Comparison of ENCODE assay signal across 19 mouse cellular contexts in the genomic region with DNA sequence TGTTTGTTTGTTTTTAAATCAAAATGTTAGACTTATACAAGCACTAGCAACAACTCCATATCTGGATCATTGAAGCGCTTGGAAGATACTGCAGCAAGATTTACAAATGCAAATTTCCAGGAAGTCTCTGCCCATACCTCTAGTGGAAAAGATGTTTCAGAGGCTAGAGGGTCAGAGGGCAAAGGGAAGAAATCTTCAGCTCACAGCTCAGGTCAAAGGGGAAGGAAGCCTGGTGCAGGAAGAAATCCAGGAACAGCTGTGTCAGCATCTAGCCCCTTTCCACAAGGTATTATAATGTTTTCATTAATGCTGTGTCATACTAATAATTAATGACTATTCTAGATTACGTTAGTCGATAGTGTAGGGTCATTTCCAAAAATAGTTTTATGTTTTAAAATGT.
DNase-seq lines count a peak whose midpoint lies in the region; TF ChIP-seq lines count a peak whose summit lies in the region.
"Had no signal": no experiment of that assay in that cellular context is flagged by ENCODE, and none has a peak within 500 bp of the region (broad histone marks: within the 10 kb centered on the region; RNA-seq: fewer than 3 reads in every experiment).

No protein-coding gene starts in this region.

- H3K9me3 ChIP-seq in ES-E14 (ENCODE audit: control insufficient read depth, insufficient read depth, low read depth, low read length) = no peaks in the 10 kb centered on the region
- no peaks in the 10 kb centered on the region for H3K9me3 ChIP-seq in heart, embryonic 10.5 days
- H3K9me3 ChIP-seq: forebrain, embryonic 10.5 days; forebrain, embryonic 13.5 days; hindbrain, embryonic 13.5 days; intestine, embryonic 15.5 days had no signal

- 85% methylated on average over 3 of the region's 3 CpGs for WGBS in heart, embryonic 10.5 days

- no peak overlapping the region for H3K4me3 ChIP-seq in layer of hippocampus, adult 2 months
- H3K4me3 ChIP-seq in ES-E14 (ENCODE audit: insufficient read depth in 1 of 2, low read depth in 1 of 2, low read length in 2 of 2, poor library complexity in 1 of 2, severe bottlenecking in 1 of 2) = no peak overlapping the region
- H3K4me3 ChIP-seq in heart, embryonic 10.5 days = no peak overlapping the region
- H3K4me3 ChIP-seq: forebrain, embryonic 10.5 days; forebrain, embryonic 13.5 days; heart, adult 2 months; hindbrain, embryonic 13.5 days; intestine, embryonic 15.5 days had no signal

- no peak for DNase-seq in layer of hippocampus, adult 2 months (ENCODE audit: low spot score in 2 of 2)
- DNase-seq in layer of hippocampus, postnatal 10 days (ENCODE audit: low spot score in 2 of 2) = no peak
- DNase-seq in ES-E14 (ENCODE audit: low read depth, low spot score) = no peak
- DNase-seq in mesoderm, embryonic 11.5 days (ENCODE audit: low read depth, low spot score) = peak; percentile 6
- no peak for DNase-seq in heart, embryonic 10.5 days (ENCODE audit: low spot score)
- DNase-seq in cerebellum, adult 11 months = no peak
- DNase-seq: adrenal gland, adult 2 months; adrenal gland, postnatal 14 days; cerebellum, adult 11-12 months; cerebellum, adult 8-10 months; cerebellum, postnatal 10 days; cerebellum, postnatal 36 days; gastrocnemius, postnatal 10 days; gastrocnemius, postnatal 36 days; heart, adult 2 months had no signal

- 0 out of 2 replicates have a peak overlapping the region, but pooled peaks have one; percentile 2 for H3K27ac ChIP-seq in layer of hippocampus, adult 2 months
- H3K27ac ChIP-seq in ES-E14 (ENCODE audit: insufficient read depth, low read depth, low read length, poor library complexity, severe bottlenecking) = no peak overlapping the region
- H3K27ac ChIP-seq in heart, embryonic 10.5 days = no peak overlapping the region
- H3K27ac ChIP-seq: forebrain, embryonic 10.5 days; forebrain, embryonic 13.5 days; heart, adult 2 months; hindbrain, embryonic 13.5 days; intestine, embryonic 15.5 days had no signal

- H3K27me3 ChIP-seq in heart, embryonic 10.5 days (ENCODE audit: insufficient read depth, poor library complexity, severe bottlenecking) = no peaks in the 10 kb centered on the region
- H3K27me3 ChIP-seq: forebrain, embryonic 13.5 days; hindbrain, embryonic 13.5 days; intestine, embryonic 15.5 days had no signal

- H3K36me3 ChIP-seq in ES-E14 (ENCODE audit: control insufficient read depth, insufficient read depth, low read length, poor library complexity, severe bottlenecking) = peaks cover 9% of the 10 kb centered on the region
- H3K36me3 ChIP-seq in heart, embryonic 10.5 days = peaks cover 46% of the 10 kb centered on the region

- in situ Hi-C loops in ES-E14 (cut with MboI; ENCODE audit: low sequenced_read_pairs in 2 of 2, unreplicated experiment in 2 of 2) = no loop called here

- no peaks in the 10 kb centered on the region for H3K4me1 ChIP-seq in ES-E14 (ENCODE audit: control insufficient read depth in 2 of 2, insufficient read depth in 2 of 2, low read length in 2 of 2, poor library complexity in 1 of 2)
- no peaks in the 10 kb centered on the region for H3K4me1 ChIP-seq in heart, embryonic 10.5 days
- H3K4me1 ChIP-seq: forebrain, embryonic 10.5 days; forebrain, embryonic 13.5 days; hindbrain, embryonic 13.5 days; intestine, embryonic 15.5 days had no signal

- no peak overlapping the region for H3K9ac ChIP-seq in ES-E14 (ENCODE audit: insufficient read depth, low read depth, low read length, poor library complexity, severe bottlenecking)
- H3K9ac ChIP-seq: forebrain, embryonic 13.5 days; hindbrain, embryonic 13.5 days; intestine, embryonic 15.5 days had no signal

- TF ChIP-seq CTCF in layer of hippocampus, adult 2 months (conservative IDR thresholded peaks at IDR 0.05) = no peak

TF ChIP-seq in ES-E14, 5 proteins besides CTCF, POLR2A, EP300 and RAD21:
- 0 out of 2 replicates have a peak, but pooled peaks have one; percentile 19 for TF ChIP-seq MAFK (IDR thresholded peaks at IDR 0.05; ENCODE audit: insufficient read depth, low read depth, low read length)
- TF ChIP-seq CHD2 (IDR thresholded peaks at IDR 0.05; ENCODE audit: low read depth, low read length) = no peak
